19 mouse cellular contexts compared by ENCODE assay signal in the genomic region with DNA sequence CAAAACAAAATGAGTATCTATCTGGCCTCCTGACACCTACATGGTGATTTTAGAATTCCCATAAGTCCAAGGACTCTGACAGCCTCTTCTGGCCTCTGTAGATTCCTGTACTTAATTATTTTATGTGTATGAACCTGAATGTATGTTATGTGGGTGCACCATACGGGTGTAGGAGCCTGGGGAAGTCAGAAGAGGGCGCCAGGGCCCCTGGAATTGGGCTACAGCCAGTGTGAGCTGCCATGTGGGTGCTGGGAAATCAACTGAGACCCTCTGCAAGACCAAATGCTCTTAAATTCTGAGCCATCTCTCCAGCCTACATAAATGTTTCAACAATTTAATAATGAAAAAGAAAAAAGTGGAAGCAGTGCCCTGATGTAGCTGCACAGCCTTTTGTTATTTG. TPM values are rescaled to one million over a fixed set of nuclear protein-coding genes. Genes with fewer than 3 reads are reported as not detected.
DNase-seq lines count a peak whose midpoint lies in the region; ATAC-seq and TF ChIP-seq lines count a peak whose summit lies in the region.
"Had no signal": no experiment of that assay in that cellular context is flagged by ENCODE, and none has a peak within 500 bp of the region (broad histone marks: within the 10 kb centered on the region; RNA-seq: fewer than 3 reads in every experiment).

No protein-coding gene starts in this region.

- no peak overlapping the region for H3K9ac ChIP-seq in MEL (ENCODE audit: control insufficient read depth, low read depth, low read length, poor library complexity, severe bottlenecking)
- H3K9ac ChIP-seq in liver, embryonic 11.5 days (ENCODE audit: low read depth, low read length) = no peak overlapping the region
- H3K9ac ChIP-seq: heart, embryonic 15.5 days; hindbrain, embryonic 12.5 days; limb, embryonic 15.5 days had no signal

- no peak for TF ChIP-seq POLR2A in MEL (IDR thresholded peaks at IDR 0.05; ENCODE audit: control insufficient read depth in 1 of 2, insufficient read depth in 1 of 2, low read depth in 1 of 2, low read length in 2 of 2, poor library complexity in 1 of 2)

- H3K4me2 ChIP-seq in liver, embryonic 11.5 days = no peak overlapping the region
- H3K4me2 ChIP-seq: heart, embryonic 15.5 days; hindbrain, embryonic 12.5 days; limb, embryonic 15.5 days had no signal

- peak; percentile 3 for DNase-seq in gastrocnemius, postnatal 14 days
- no peak for DNase-seq in gastrocnemius, adult 18-20 months (ENCODE audit: low spot score)
- DNase-seq in layer of hippocampus, adult 11-12 months (ENCODE audit: low spot score) = peak; percentile 1
- no peak for DNase-seq in layer of hippocampus, adult 18-20 months (ENCODE audit: low spot score in 2 of 2)
- peak; percentile 60 for DNase-seq in MEL (ENCODE audit: low read depth, low spot score)
- DNase-seq in liver, embryonic 11.5 days (ENCODE audit: low spot score) = peak; percentile 31
- DNase-seq in urinary bladder, adult 18-20 months (ENCODE audit: low spot score in 2 of 2) = no peak
- DNase-seq: adrenal gland, postnatal 25 days; cerebellum, adult 8-10 months; lung, postnatal 14 days; thymus, adult 2 months had no signal

- H3K27me3 ChIP-seq in MEL (ENCODE audit: control insufficient read depth in 1 of 2, insufficient read depth in 2 of 2, low read length in 2 of 2) = no peaks in the 10 kb centered on the region
- H3K27me3 ChIP-seq in liver, embryonic 11.5 days (replicated peaks; ENCODE audit: control insufficient read depth, insufficient read depth, low read length) = no peaks in the 10 kb centered on the region
- H3K27me3 ChIP-seq: heart, embryonic 15.5 days; hindbrain, embryonic 12.5 days; limb, embryonic 15.5 days had no signal

- H3K79me2 ChIP-seq in MEL (ENCODE audit: control insufficient read depth, insufficient read depth, low read length, poor library complexity) = no peaks in the 10 kb centered on the region

- WGBS in liver, embryonic 11.5 days = 46% methylated on average over 2 of the region's 2 CpGs

- H3K9me3 ChIP-seq in MEL (replicated peaks; ENCODE audit: insufficient read depth, low read length) = no peaks in the 10 kb centered on the region
- no peaks in the 10 kb centered on the region for H3K9me3 ChIP-seq in liver, embryonic 11.5 days (ENCODE audit: control insufficient read depth, low read length)
- H3K9me3 ChIP-seq: heart, embryonic 15.5 days; limb, embryonic 15.5 days had no signal

- H3K4me1 ChIP-seq in MEL (ENCODE audit: control insufficient read depth in 1 of 2, insufficient read depth in 2 of 2, low read length in 2 of 2) = peaks cover 3 to 12% of the 10 kb centered on the region in 2 experiments; a peak in 3 of 4 replicates
- peaks cover 6% of the 10 kb centered on the region; the same call in 1 of the 2 replicates for H3K4me1 ChIP-seq in liver, embryonic 11.5 days (replicated peaks; ENCODE audit: control insufficient read depth, insufficient read depth, low read length)
- H3K4me1 ChIP-seq: heart, embryonic 15.5 days; hindbrain, embryonic 12.5 days; limb, embryonic 15.5 days had no signal

- TF ChIP-seq RAD21 in MEL (IDR thresholded peaks at IDR 0.05; ENCODE audit: low read depth, low read length) = peak; percentile 46

- H3K4me3 ChIP-seq in MEL (ENCODE audit: control insufficient read depth in 1 of 2, insufficient read depth in 1 of 2, low read depth in 2 of 2, low read length in 2 of 2) = no peak overlapping the region
- H3K4me3 ChIP-seq in liver, embryonic 11.5 days (ENCODE audit: low read depth, low read length) = no peak overlapping the region
- H3K4me3 ChIP-seq: heart, embryonic 15.5 days; hindbrain, embryonic 12.5 days; limb, embryonic 15.5 days had no signal

- intact Hi-C loops in gastrocnemius, postnatal 14 days (cut with DNase I; ENCODE audit: low total_unique reads) = no loop called here

- TF ChIP-seq EP300 in MEL (IDR thresholded peaks at IDR 0.05; ENCODE audit: low read depth in 1 of 2, low read length in 2 of 2) = no peak

- ATAC-seq in liver, embryonic 11.5 days (replicated peaks; ENCODE audit: low FRiP score) = no peak
- ATAC-seq: forebrain, embryonic 16.5 days had no signal

- no peak overlapping the region for H3K27ac ChIP-seq in MEL (ENCODE audit: control insufficient read depth, low read depth, low read length)
- H3K27ac ChIP-seq in liver, embryonic 11.5 days (ENCODE audit: low read depth, low read length) = no peak overlapping the region
- H3K27ac ChIP-seq: heart, embryonic 15.5 days; hindbrain, embryonic 12.5 days; limb, embryonic 15.5 days had no signal

- TF ChIP-seq CTCF in MEL (IDR thresholded peaks at IDR 0.05 in 2 of 3, conservative IDR thresholded peaks at IDR 0.05 in 1 of 3; ENCODE audit: control insufficient read depth in 1 of 3, insufficient read depth in 1 of 3, low read depth in 2 of 3, low read length in 3 of 3, poor library complexity in 1 of 3, severe bottlenecking in 1 of 3) = peak in 2 of 3 experiments; percentile 44 to 55; a peak in 4 of 6 replicates

- H3K36me3 ChIP-seq in MEL (ENCODE audit: control insufficient read depth in 1 of 2, insufficient read depth in 2 of 2, low read length in 2 of 2) = peaks cover 0 to 6% of the 10 kb centered on the region in 2 experiments; a peak in 2 of 4 replicates
- no peaks in the 10 kb centered on the region for H3K36me3 ChIP-seq in liver, embryonic 11.5 days (ENCODE audit: control insufficient read depth, insufficient read depth, low read length)
- H3K36me3 ChIP-seq: heart, embryonic 15.5 days; hindbrain, embryonic 12.5 days; limb, embryonic 15.5 days had no signal

TF ChIP-seq in MEL, 35 proteins besides CTCF, POLR2A, EP300 and RAD21:
- TF ChIP-seq MAFK (IDR thresholded peaks at IDR 0.05; ENCODE audit: borderline replicate concordance, low read depth, low read length) = no peak
- TF ChIP-seq GATA1 (IDR thresholded peaks at IDR 0.05; ENCODE audit: low read depth, low read length) = no peak

RNA-seq across cellular contexts. Expression of a gene that starts 10.9 kb away (rescaled TPM):
- 100 to 1,000 TPM; 308 to 391 TPM for total RNA-seq in gastrocnemius, postnatal 14 days (2021)
- 100 to 1,000 TPM; 158 to 253 TPM for total RNA-seq in gastrocnemius, adult 18-20 months (2021)
- total RNA-seq in layer of hippocampus, adult 18-20 months (2021) = 1,000 to 10,000 TPM; 1,279 to 1,291 TPM
- total RNA-seq in MEL (2012; rRNA removed) = 1,328 and 1,871 TPM in 2 replicates
- 1,000 to 10,000 TPM in 1 of 2 experiments, 100 to 1,000 TPM in 1; 899 to 1,784 TPM for polyA plus RNA-seq in MEL (2012; ENCODE audit: insufficient read depth in 1 of 2, insufficient read length in 2 of 2, low read depth in 1 of 2, low replicate concordance in 2 of 2, missing spikeins in 1 of 2)
- polyA plus RNA-seq in liver, embryonic 11.5 days (2014; fragmentation: Nextera tagmentation; extraction: Ambion mirVana) = 1,592 and 1,704 TPM in 2 replicates

RNA-seq across cellular contexts. Expression of a gene that starts 23.9 kb away (rescaled TPM):
- total RNA-seq in gastrocnemius, postnatal 14 days (2021) = under 1 TPM; 0.16 to 0.39 TPM
- under 1 TPM; 0.39 to 0.52 TPM for total RNA-seq in gastrocnemius, adult 18-20 months (2021)
- total RNA-seq in layer of hippocampus, adult 18-20 months (2021) = under 1 TPM in 1 of 2 experiments, not detected in 1; 0.61 TPM
- 0.29 and 0.62 TPM in 2 replicates for total RNA-seq in MEL (2012; rRNA removed)
- under 1 TPM in 1 of 2 experiments, not detected in 1; 0.61 TPM for polyA plus RNA-seq in MEL (2012; ENCODE audit: insufficient read depth in 1 of 2, insufficient read length in 2 of 2, low read depth in 1 of 2, low replicate concordance in 2 of 2, missing spikeins in 1 of 2)
- 0.29 TPM in 1 of 2 replicates, not detected in the other for polyA plus RNA-seq in liver, embryonic 11.5 days (2014; fragmentation: Nextera tagmentation; extraction: Ambion mirVana)
- total RNA-seq: left cerebral cortex, postnatal 10 days; megakaryocyte-erythroid progenitor cell, adult 5-6 weeks; monocyte, adult 5-6 weeks had no signal
- polyA plus RNA-seq: small intestine, adult 2 months had no signal

RNA-seq across cellular contexts. Expression of a gene that starts 41.1 kb away (rescaled TPM):
- total RNA-seq in gastrocnemius, postnatal 14 days (2021) = 10 to 100 TPM; 11.2 to 16.0 TPM
- total RNA-seq in gastrocnemius, adult 18-20 months (2021) = 10 to 100 TPM in 1 of 2 experiments, 1 to 10 TPM in 1; 8.3 to 19.3 TPM
- 10 to 100 TPM; 16.7 to 18.4 TPM for total RNA-seq in layer of hippocampus, adult 18-20 months (2021)
- 34.9 and 45.7 TPM in 2 replicates for total RNA-seq in MEL (2012; rRNA removed)
- 10 to 100 TPM in 1 of 2 experiments, not detected in 1; 27.1 TPM for polyA plus RNA-seq in MEL (2012; ENCODE audit: insufficient read depth in 1 of 2, insufficient read length in 2 of 2, low read depth in 1 of 2, low replicate concordance in 2 of 2, missing spikeins in 1 of 2)
- polyA plus RNA-seq in liver, embryonic 11.5 days (2014; fragmentation: Nextera tagmentation; extraction: Ambion mirVana) = 22.8 and 23.2 TPM in 2 replicates

Comparison
In these comparisons a context has a peak if more than half of its experiments do, and no peak if none do; other contexts are left out.
1. DNase-seq: peak in gastrocnemius, postnatal 14 days (single experiment), layer of hippocampus, adult 11-12 months (single experiment), MEL (single experiment) and liver, embryonic 11.5 days (single experiment); none in gastrocnemius, adult 18-20 months (single experiment), layer of hippocampus, adult 18-20 months (0 of 2) and urinary bladder, adult 18-20 months (0 of 2).